Mouse (Mus musculus) midbrain, embryonic 12.5 days (tissue): ENCODE measurements around the gene Kcng4. TPM values are rescaled to one million over a fixed set of nuclear protein-coding genes. Genes with fewer than 3 reads are reported as not detected.
A peak's percentile ranks its signal among the peaks of the same experiment; 100 is the strongest.

Source experiments
- ATAC-seq: fragments of 200-750 bp; cut with Nextera tagmentation; 2 replicates; pipeline ENCODE4 v1.8.0; 2017; ENCODE audit warnings: low read depth, moderate TSS enrichment, moderate library complexity; ENCODE audit not compliant: low FRiP score
- H3K27ac ChIP-seq: fragments of 300-500 bp; sonication (generic); replicated peaks from 2 replicates; pipeline ENCODE4 v1.5.1; 2016; ENCODE audit warnings: mild to moderate bottlenecking
- H3K27me3 ChIP-seq: fragments of 300-500 bp; sonication (generic); 2 replicates; pipeline ENCODE4 v1.6.1; 2016; ENCODE audit warnings: mild to moderate bottlenecking
- H3K36me3 ChIP-seq: fragments of 300-500 bp; sonication (generic); 2 replicates; pipeline ENCODE4 v1.6.1; 2016
- H3K4me1 ChIP-seq: fragments of 300-500 bp; sonication (generic); 2 replicates; pipeline ENCODE4 v1.6.1; 2016
- H3K4me2 ChIP-seq: fragments of 300-500 bp; sonication (generic); replicated peaks from 2 replicates; pipeline ENCODE4 v1.6.1; 2016; ENCODE audit warnings: mild to moderate bottlenecking, moderate library complexity
- H3K4me3 ChIP-seq: fragments of 300-500 bp; sonication (generic); 2 replicates; pipeline ENCODE4 v1.5.1; 2016; ENCODE audit warnings: mild to moderate bottlenecking
- H3K9ac ChIP-seq: fragments of 300-500 bp; sonication (generic); replicated peaks from 2 replicates; pipeline ENCODE4 v1.6.1; 2016; ENCODE audit warnings: mild to moderate bottlenecking, moderate library complexity
- H3K9me3 ChIP-seq: fragments of 300-500 bp; sonication (generic); 2 replicates; pipeline ENCODE4 v1.6.1; 2016; ENCODE audit warnings: mild to moderate bottlenecking
- WGBS: fragments of 180-500 bp; shearing (Covaris S2); methylation state at CpG from one replicate; pipeline ENCODE4 v1.1.7; 2016; 5-methylcytosine and 5-hydroxymethylcytosine counted together
- polyA plus RNA-seq: library from polyadenylated mRNA; unstranded; fragments of >200 nt; fragmentation: Nextera tagmentation; extraction: Ambion mirVana; gene quantifications from 2 replicates; pipeline ENCODE4 v1.2.1, GENCODE M21; 2016

Kcng4 gene
- polyA plus RNA-seq, 1 experiment from 2014 or later: not detected

DNA sequence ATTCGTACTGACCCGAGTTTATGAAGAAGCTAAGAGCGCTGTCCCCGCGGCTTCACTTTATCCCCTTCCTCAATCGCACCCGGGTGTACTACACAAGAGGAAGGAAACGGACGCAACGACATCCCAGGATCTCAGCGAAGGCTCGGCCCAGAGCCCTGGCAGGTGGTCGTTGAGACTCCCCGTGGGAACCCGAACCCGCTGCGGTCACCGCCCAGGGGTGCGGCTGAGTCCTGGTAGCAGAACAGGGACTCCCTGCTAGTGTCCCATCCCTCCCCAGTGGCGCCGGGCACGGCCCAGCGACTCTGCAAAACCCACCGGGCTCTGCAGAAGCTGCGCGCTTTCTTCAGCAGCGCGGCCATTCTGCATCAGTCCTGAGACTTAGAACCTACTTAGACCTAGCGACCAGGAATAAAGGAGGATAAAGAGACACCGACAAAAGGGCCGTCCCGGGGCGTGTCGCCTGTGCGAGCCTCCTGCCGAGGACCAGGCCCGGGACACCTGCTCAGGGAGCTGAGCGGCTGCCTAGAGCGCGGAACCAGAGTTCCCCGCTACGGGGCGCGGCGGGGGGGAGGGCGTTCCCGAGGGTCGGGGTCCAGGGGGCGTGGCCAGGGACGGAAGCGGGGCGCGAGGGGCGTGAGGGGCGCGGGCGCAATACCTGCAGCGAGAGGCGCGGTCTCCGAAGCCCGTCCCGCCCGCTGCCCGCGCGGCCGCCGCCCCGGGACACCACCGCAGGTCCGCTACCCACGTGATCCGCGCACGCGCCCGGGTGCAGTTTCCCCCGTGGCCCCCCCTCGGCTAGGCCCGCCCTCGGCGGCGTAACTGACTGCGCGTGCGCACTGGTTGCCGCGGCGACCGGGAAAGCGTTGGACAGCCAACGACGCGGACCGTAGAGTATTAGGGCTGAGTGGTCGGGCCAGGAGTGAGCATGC lies 60.8 kb downstream of the Kcng4 start, which contains the start of the genes Hsdl1 and Dnaaf1:
TSS of gene Hsdl1 (minus strand) at position 747 of the 929 bp plus-strand sequence.
TSS of gene Dnaaf1 (plus strand) at position 799 of the 929 bp plus-strand sequence.
- Histone ChIP-seq H3K9ac (peak within 1 kb of the TSS; percentile 78), H3K36me3 (no peaks in the 10 kb centered on the region), H3K4me2 (peak within 1 kb of the TSS; percentile 93), H3K4me1 (peaks cover 20% of the 10 kb centered on the region), H3K9me3 (no peaks in the 10 kb centered on the region), H3K27me3 (peaks cover 35% of the 10 kb centered on the region), H3K27ac (peak within 1 kb of the TSS; percentile 75), H3K4me3 (peak within 1 kb of the TSS; percentile 86)
- peak; percentile 92 for ATAC-seq
- WGBS: under 1% methylated on average over 73 of the region's 97 CpGs

Other genes with a start within 250 kb of the Kcng4 start
- gene Mlycd, start 240.8 kb downstream of the Kcng4 start, polyA plus RNA-seq: 14.4 and 14.6 TPM in 2 replicates
- gene Osgin1, start 201.6 kb downstream of the Kcng4 start, polyA plus RNA-seq: 0.14 and 0.22 TPM in 2 replicates
- gene Necab2, start 189.0 kb downstream of the Kcng4 start, polyA plus RNA-seq: 26.0 and 35.0 TPM in 2 replicates
- 0.15 and 0.21 TPM in 2 replicates for gene Slc38a8, start 134.0 kb downstream of the Kcng4 start, polyA plus RNA-seq
- 96.7 and 110 TPM in 2 replicates for gene Mbtps1, start 76.9 kb downstream of the Kcng4 start, polyA plus RNA-seq
- 100 and 104 TPM in 2 replicates for gene Hsdl1, start 60.5 kb downstream of the Kcng4 start, polyA plus RNA-seq
- gene Dnaaf1, start 60.4 kb downstream of the Kcng4 start, polyA plus RNA-seq: 0.14 and 0.17 TPM in 2 replicates
- 15.3 and 16.7 TPM in 2 replicates for gene Taf1c, start 30.5 kb downstream of the Kcng4 start, polyA plus RNA-seq
- 0.15 TPM in 1 of 2 replicates, not detected in the other for gene Adad2, start 22.9 kb downstream of the Kcng4 start, polyA plus RNA-seq
- 2.4 and 3.1 TPM in 2 replicates for gene Wfdc1, start 30.7 kb upstream of the Kcng4 start, polyA plus RNA-seq
- 0.47 and 0.64 TPM in 2 replicates for gene Atp2c2, start 64.3 kb upstream of the Kcng4 start, polyA plus RNA-seq
- gene Tldc1, start 142.7 kb upstream of the Kcng4 start, polyA plus RNA-seq: 10.3 and 13.3 TPM in 2 replicates
- gene Cotl1, start 204.9 kb upstream of the Kcng4 start, polyA plus RNA-seq: 93.4 and 131 TPM in 2 replicates
- gene Klhl36, start 226.6 kb upstream of the Kcng4 start, polyA plus RNA-seq: 13.1 and 14.7 TPM in 2 replicates